Mouse (Mus musculus): ENCODE data around the gene Loxl1.

- TF ChIP-seq CTCF (IDR thresholded peaks at IDR 0.05; ENCODE audit: borderline replicate concordance, insufficient read depth, low read depth, low read length) (no peak), POLR2A (IDR thresholded peaks at IDR 0.05; ENCODE audit: borderline replicate concordance, insufficient read depth, low read length) (no peak)
Observed at GRCm38 (mm10) chr9:58275797-58276196, 37.2 kb downstream of the Loxl1 start.
